In the genomic region with DNA sequence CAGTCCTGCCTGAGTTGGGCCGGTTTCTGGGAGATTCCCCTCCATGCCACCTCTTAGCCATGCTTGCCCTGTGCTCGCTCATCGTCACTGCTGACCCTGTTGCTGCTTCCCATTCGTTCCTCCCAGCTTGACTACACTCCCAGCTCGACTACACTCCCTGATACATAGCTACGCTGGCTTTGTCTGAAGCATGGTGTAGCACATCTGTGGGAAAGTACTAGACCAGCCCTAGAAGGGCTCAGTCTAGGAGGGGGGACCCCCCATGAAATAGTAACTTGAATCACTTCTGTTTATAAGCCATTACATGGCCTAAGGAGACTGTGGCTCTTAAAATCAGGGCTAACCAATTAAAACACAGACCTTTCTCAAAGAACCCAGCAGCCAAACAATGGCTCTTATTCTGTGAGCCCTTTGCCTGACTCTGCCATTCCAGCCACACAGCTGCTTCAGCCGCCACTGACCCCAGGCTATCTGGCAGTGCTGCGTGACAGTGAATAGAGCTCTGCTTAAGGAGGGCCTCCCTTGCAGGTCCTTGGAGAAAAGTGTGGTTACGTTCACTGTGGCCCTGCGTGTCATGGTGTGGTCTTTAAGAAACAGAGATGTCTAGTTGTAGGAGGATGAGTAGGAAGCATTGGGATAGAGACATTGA, we compare ENCODE assay signal across 26 mouse cellular contexts. TPM values are rescaled to one million over a fixed set of nuclear protein-coding genes. Genes with fewer than 3 reads are reported as not detected.
A peak's percentile ranks its signal among the peaks of the same experiment; 100 is the strongest.
DNase-seq lines count a peak whose midpoint lies in the region; ATAC-seq and TF ChIP-seq lines count a peak whose summit lies in the region.
"Had no signal": no experiment of that assay in that cellular context is flagged by ENCODE, and none has a peak within 500 bp of the region (broad histone marks: within the 10 kb centered on the region; RNA-seq: fewer than 3 reads in every experiment).

No protein-coding gene starts in this region.

- H3K36me3 ChIP-seq in forebrain, embryonic 13.5 days (ENCODE audit: poor library complexity, severe bottlenecking) = no peaks in the 10 kb centered on the region
- no peaks in the 10 kb centered on the region for H3K36me3 ChIP-seq in forebrain, postnatal 0 days (ENCODE audit: insufficient read depth)
- H3K36me3 ChIP-seq in midbrain, embryonic 12.5 days = no peaks in the 10 kb centered on the region
- H3K36me3 ChIP-seq in midbrain, embryonic 15.5 days (replicated peaks) = no peaks in the 10 kb centered on the region
- no peaks in the 10 kb centered on the region for H3K36me3 ChIP-seq in embryonic facial prominence, embryonic 11.5 days (replicated peaks; ENCODE audit: control insufficient read depth, insufficient read depth, low read depth, low read length)
- no peaks in the 10 kb centered on the region for H3K36me3 ChIP-seq in limb, embryonic 12.5 days
- H3K36me3 ChIP-seq: embryonic facial prominence, embryonic 12.5 days; heart, embryonic 10.5 days; hindbrain, embryonic 15.5 days; kidney, embryonic 15.5 days; liver, embryonic 13.5 days; stomach, embryonic 15.5 days had no signal

- no peak for DNase-seq in forebrain, postnatal 0 days
- DNase-seq in embryonic facial prominence, embryonic 11.5 days (ENCODE audit: low spot score) = peak; percentile 41
- DNase-seq in gastrocnemius, postnatal 10 days = no peak
- DNase-seq: adrenal gland, postnatal 25 days; B cell, adult 2 months; cerebellum, adult 11-12 months; cerebellum, postnatal 14 days; kidney, postnatal 4 days; layer of hippocampus, adult 9-11 months; left cerebral cortex, postnatal 4 days; liver, embryonic 13.5 days; lung, embryonic 14.5 days; lung, postnatal 36 days; spleen, adult 18-20 months; thymus, adult 18-20 months had no signal

- 33% methylated on average over 10 of the region's 10 CpGs for WGBS in forebrain, embryonic 13.5 days
- WGBS in forebrain, postnatal 0 days = 43% methylated on average over 10 of the region's 10 CpGs
- 39% methylated on average over 10 of the region's 10 CpGs for WGBS in midbrain, embryonic 12.5 days
- 44% methylated on average over 10 of the region's 10 CpGs for WGBS in midbrain, embryonic 15.5 days
- 40% methylated on average over 10 of the region's 10 CpGs for WGBS in embryonic facial prominence, embryonic 11.5 days
- 60% methylated on average over 10 of the region's 10 CpGs for WGBS in limb, embryonic 12.5 days

- H3K27me3 ChIP-seq in forebrain, embryonic 13.5 days = no peaks in the 10 kb centered on the region
- H3K27me3 ChIP-seq in forebrain, postnatal 0 days (ENCODE audit: insufficient read depth, low read length) = no peaks in the 10 kb centered on the region
- H3K27me3 ChIP-seq in midbrain, embryonic 12.5 days = no peaks in the 10 kb centered on the region; the same call in 1 of the 2 replicates
- no peaks in the 10 kb centered on the region for H3K27me3 ChIP-seq in midbrain, embryonic 15.5 days (replicated peaks)
- H3K27me3 ChIP-seq in embryonic facial prominence, embryonic 11.5 days (ENCODE audit: control insufficient read depth, insufficient read depth, low read length) = no peaks in the 10 kb centered on the region
- no peaks in the 10 kb centered on the region for H3K27me3 ChIP-seq in limb, embryonic 12.5 days
- H3K27me3 ChIP-seq: embryonic facial prominence, embryonic 12.5 days; hindbrain, embryonic 15.5 days; kidney, embryonic 15.5 days; stomach, embryonic 15.5 days had no signal

- no peaks in the 10 kb centered on the region for H3K9me3 ChIP-seq in forebrain, embryonic 13.5 days (replicated peaks)
- no peaks in the 10 kb centered on the region for H3K9me3 ChIP-seq in forebrain, postnatal 0 days (ENCODE audit: low read length)
- no peaks in the 10 kb centered on the region for H3K9me3 ChIP-seq in midbrain, embryonic 12.5 days
- no peaks in the 10 kb centered on the region for H3K9me3 ChIP-seq in midbrain, embryonic 15.5 days
- H3K9me3 ChIP-seq in embryonic facial prominence, embryonic 11.5 days (replicated peaks; ENCODE audit: control insufficient read depth, low read length) = no peaks in the 10 kb centered on the region
- no peaks in the 10 kb centered on the region for H3K9me3 ChIP-seq in limb, embryonic 12.5 days
- H3K9me3 ChIP-seq: embryonic facial prominence, embryonic 12.5 days; heart, embryonic 10.5 days; hindbrain, embryonic 15.5 days; kidney, embryonic 15.5 days; liver, embryonic 13.5 days; stomach, embryonic 15.5 days had no signal

- TF ChIP-seq CTCF in forebrain, postnatal 0 days (IDR thresholded peaks at IDR 0.05; ENCODE audit: low read depth) = no peak

- H3K9ac ChIP-seq in forebrain, embryonic 13.5 days = no peak overlapping the region
- H3K9ac ChIP-seq in forebrain, postnatal 0 days = no peak overlapping the region
- H3K9ac ChIP-seq in midbrain, embryonic 12.5 days (replicated peaks) = no peak overlapping the region
- H3K9ac ChIP-seq in midbrain, embryonic 15.5 days = no peak overlapping the region
- H3K9ac ChIP-seq in embryonic facial prominence, embryonic 11.5 days (replicated peaks; ENCODE audit: low read length) = no peak overlapping the region
- H3K9ac ChIP-seq in limb, embryonic 12.5 days (replicated peaks) = no peak overlapping the region
- H3K9ac ChIP-seq: embryonic facial prominence, embryonic 12.5 days; hindbrain, embryonic 15.5 days; kidney, embryonic 15.5 days; liver, embryonic 13.5 days; lung, embryonic 14.5 days; stomach, embryonic 15.5 days had no signal

- no peak overlapping the region for H3K4me2 ChIP-seq in forebrain, embryonic 13.5 days
- no peak overlapping the region for H3K4me2 ChIP-seq in forebrain, postnatal 0 days (ENCODE audit: low read depth)
- no peak overlapping the region for H3K4me2 ChIP-seq in midbrain, embryonic 12.5 days (replicated peaks)
- no peak overlapping the region for H3K4me2 ChIP-seq in midbrain, embryonic 15.5 days
- H3K4me2 ChIP-seq in embryonic facial prominence, embryonic 11.5 days (ENCODE audit: low read depth, low read length) = no peak overlapping the region
- no peak overlapping the region for H3K4me2 ChIP-seq in limb, embryonic 12.5 days
- H3K4me2 ChIP-seq: embryonic facial prominence, embryonic 12.5 days; hindbrain, embryonic 15.5 days; kidney, embryonic 15.5 days; liver, embryonic 13.5 days; lung, embryonic 14.5 days; stomach, embryonic 15.5 days had no signal

- 0 out of 2 replicates have a peak, but pooled peaks have one; percentile 33 for ATAC-seq in forebrain, embryonic 13.5 days
- ATAC-seq in forebrain, postnatal 0 days = no peak
- peak; percentile 59; the same call in 1 of the 2 replicates for ATAC-seq in midbrain, embryonic 12.5 days (ENCODE audit: low FRiP score, low read depth)
- ATAC-seq in midbrain, embryonic 15.5 days (replicated peaks) = no peak
- 0 out of 2 replicates have a peak, but pooled peaks have one; percentile 38 for ATAC-seq in embryonic facial prominence, embryonic 11.5 days (replicated peaks; ENCODE audit: insufficient number of reproducible peaks, low FRiP score, low TSS enrichment, low read depth)
- ATAC-seq in limb, embryonic 12.5 days (ENCODE audit: insufficient number of reproducible peaks, insufficient read depth, low FRiP score, low TSS enrichment, low read depth) = peak; percentile 58
- ATAC-seq: intestine, embryonic 16.5 days had no signal

- no peak overlapping the region for H3K27ac ChIP-seq in forebrain, embryonic 13.5 days
- H3K27ac ChIP-seq in forebrain, postnatal 0 days (ENCODE audit: low read depth, low read length) = no peak overlapping the region
- no peak overlapping the region for H3K27ac ChIP-seq in midbrain, embryonic 12.5 days (replicated peaks)
- H3K27ac ChIP-seq in midbrain, embryonic 15.5 days = no peak overlapping the region
- no peak overlapping the region for H3K27ac ChIP-seq in embryonic facial prominence, embryonic 11.5 days (replicated peaks; ENCODE audit: low read depth, low read length)
- peak overlapping the region; percentile 59 for H3K27ac ChIP-seq in limb, embryonic 12.5 days
- H3K27ac ChIP-seq: embryonic facial prominence, embryonic 12.5 days; heart, embryonic 10.5 days; hindbrain, embryonic 15.5 days; kidney, embryonic 15.5 days; left cerebral cortex, adult 2 months; liver, embryonic 13.5 days; stomach, embryonic 15.5 days had no signal

- H3K4me3 ChIP-seq in forebrain, embryonic 13.5 days = no peak overlapping the region
- no peak overlapping the region for H3K4me3 ChIP-seq in forebrain, postnatal 0 days (ENCODE audit: low read depth, low read length)
- no peak overlapping the region for H3K4me3 ChIP-seq in midbrain, embryonic 12.5 days
- H3K4me3 ChIP-seq in midbrain, embryonic 15.5 days = no peak overlapping the region
- no peak overlapping the region for H3K4me3 ChIP-seq in embryonic facial prominence, embryonic 11.5 days (ENCODE audit: low read depth, low read length)
- no peak overlapping the region for H3K4me3 ChIP-seq in limb, embryonic 12.5 days (replicated peaks)
- H3K4me3 ChIP-seq: embryonic facial prominence, embryonic 12.5 days; heart, embryonic 10.5 days; hindbrain, embryonic 15.5 days; kidney, embryonic 15.5 days; left cerebral cortex, adult 2 months; liver, embryonic 13.5 days; stomach, embryonic 15.5 days had no signal

- H3K4me1 ChIP-seq in forebrain, embryonic 13.5 days = peaks cover 20% of the 10 kb centered on the region
- H3K4me1 ChIP-seq in forebrain, postnatal 0 days (ENCODE audit: insufficient read depth) = 0 out of 2 replicates have a peak, but pooled peaks cover 4% of the 10 kb centered on the region
- H3K4me1 ChIP-seq in midbrain, embryonic 12.5 days = peaks cover 22% of the 10 kb centered on the region
- H3K4me1 ChIP-seq in midbrain, embryonic 15.5 days = peaks cover 10% of the 10 kb centered on the region
- peaks cover 3% of the 10 kb centered on the region; the same call in 1 of the 2 replicates for H3K4me1 ChIP-seq in embryonic facial prominence, embryonic 11.5 days (ENCODE audit: control insufficient read depth, insufficient read depth, low read length)
- peaks cover 48% of the 10 kb centered on the region for H3K4me1 ChIP-seq in limb, embryonic 12.5 days (replicated peaks)

RNA-seq across cellular contexts. Expression of gene Fhdc1, which starts 47.3 kb away (rescaled TPM):
- 1.3 and 1.8 TPM in 2 replicates for polyA plus RNA-seq in forebrain, embryonic 13.5 days (2015; fragmentation: Nextera tagmentation; extraction: Ambion mirVana)
- total RNA-seq in forebrain, postnatal 0 days (2014; rRNA removed) = 3.5 and 3.7 TPM in 2 replicates
- 1.6 and 1.7 TPM in 2 replicates for polyA plus RNA-seq in forebrain, postnatal 0 days (2015; fragmentation: Nextera tagmentation; extraction: Ambion mirVana)
- 3.2 and 4.9 TPM in 2 replicates for polyA plus RNA-seq in midbrain, embryonic 12.5 days (2016; fragmentation: Nextera tagmentation; extraction: Ambion mirVana)
- 5.0 and 5.5 TPM in 2 replicates for polyA plus RNA-seq in midbrain, embryonic 15.5 days (2015; fragmentation: Nextera tagmentation; extraction: Ambion mirVana)
- polyA plus RNA-seq in embryonic facial prominence, embryonic 11.5 days (2014; fragmentation: Nextera tagmentation; extraction: Ambion mirVana) = 1.8 and 2.4 TPM in 2 replicates
- polyA plus RNA-seq in limb, embryonic 12.5 days (2016; fragmentation: Nextera tagmentation; extraction: Ambion mirVana) = 5.5 and 9.4 TPM in 2 replicates
- total RNA-seq in gastrocnemius, postnatal 10 days (2021) = 1 to 10 TPM in 1 of 2 experiments, under 1 TPM in 1; 0.82 to 2.1 TPM

Comparison
In these comparisons a context has a peak if more than half of its experiments do, and no peak if none do; other contexts are left out.
1. ATAC-seq: peak in forebrain, embryonic 13.5 days (single experiment), midbrain, embryonic 12.5 days (single experiment), embryonic facial prominence, embryonic 11.5 days (single experiment) and limb, embryonic 12.5 days (single experiment); none in forebrain, postnatal 0 days (single experiment) and midbrain, embryonic 15.5 days (single experiment).